Mouse (Mus musculus) cerebellum, adult 8-10 months (tissue): ENCODE measurements at regions not wholly inside any gene's neighbourhood (a gene's known extent, or its start where the extent isn't known, plus 50 kb on each side); places are given as distances from the start of the nearest gene placed in this dataset.

Source experiments
- DNase-seq: peaks from one replicate; pipeline ENCODE4 v3.0.0; 2022

DNA sequence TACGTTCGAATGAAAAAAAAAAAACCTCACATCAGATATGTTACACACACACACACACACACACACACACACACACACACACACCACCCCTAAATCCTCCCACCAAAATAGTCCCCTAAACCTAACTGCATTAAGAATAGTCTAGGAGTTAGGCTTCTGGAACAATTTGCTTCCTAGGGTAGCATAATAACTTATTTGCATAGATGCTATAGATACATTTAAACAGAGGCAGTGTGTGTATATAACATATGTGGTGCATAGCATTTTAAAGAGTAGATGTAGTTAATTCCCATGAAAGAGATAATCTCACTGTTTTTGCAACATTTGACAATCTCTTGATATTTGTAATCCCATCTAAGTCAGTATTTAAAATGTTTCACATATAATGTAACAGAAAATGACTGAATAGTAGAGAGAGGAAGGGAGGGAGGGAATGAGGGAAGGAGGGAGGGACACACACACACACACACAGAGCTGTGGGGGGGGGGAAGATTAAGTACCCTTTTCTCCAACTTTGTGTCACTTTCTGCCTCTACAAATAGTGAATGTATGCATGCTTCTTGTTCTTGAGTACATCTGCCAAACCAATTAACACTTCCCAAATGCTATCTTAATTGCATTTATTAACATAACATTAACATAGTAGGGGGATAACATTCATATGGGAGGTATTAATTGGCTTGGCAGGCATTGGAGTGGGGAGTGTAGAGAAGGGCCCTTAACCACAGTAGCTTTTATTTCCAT is 127.7 kb upstream of the Tle1 start:
- DNase-seq: no peak

DNA sequence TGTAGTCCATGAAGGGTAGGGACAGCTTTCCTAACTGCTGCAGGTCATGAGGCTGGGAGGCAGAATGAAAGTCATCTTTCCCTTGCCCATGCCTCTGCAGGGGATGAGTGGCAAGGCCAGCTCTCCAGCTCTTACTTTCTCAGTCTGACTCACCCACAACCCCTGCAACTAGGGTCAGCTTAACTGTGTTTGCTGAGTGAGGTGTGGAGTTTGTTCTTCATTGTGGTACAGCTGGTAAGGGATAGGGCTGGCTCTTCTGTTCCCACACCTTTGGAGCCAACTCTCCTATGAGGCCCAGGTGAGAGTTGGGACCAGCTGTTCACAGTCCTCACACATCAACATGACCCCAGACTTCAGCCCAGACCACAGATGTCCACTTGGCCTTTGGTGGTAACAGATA is 124.2 kb upstream of the Tle1 start:
- DNase-seq: no peak

- DNase-seq: no peak
These were observed 84.5 kb upstream of the Tle1 start for GRCm38 (mm10) chr4:72285112-72285675.

GRCm38 (mm10) chr4:72250531-72250930 is 49.8 kb upstream of the Tle1 start:
- no peak for DNase-seq
